Mouse (Mus musculus) erythroblast, embryonic 14.5 days (primary cell): ENCODE measurements around the gene Rbms2. TPM values are rescaled to one million over a fixed set of nuclear protein-coding genes. Genes with fewer than 3 reads are reported as not detected.
A peak's percentile ranks its signal among the peaks of the same experiment; 100 is the strongest.
"Not testable (repeated sequence)": the region's sequence is repeated elsewhere in the genome, so short reads cannot be mapped to it uniquely, and the experiment has no call there.

Source experiments
- H3K27me3 ChIP-seq: 2 replicates; pipeline ENCODE4 v1.6.1; 2012; ENCODE audit warnings: inconsistent platforms; ENCODE audit not compliant: control insufficient read depth
- H3K36me3 ChIP-seq: 2 replicates; pipeline ENCODE4 v1.6.1; 2012; ENCODE audit warnings: mild to moderate bottlenecking, inconsistent platforms; ENCODE audit not compliant: control insufficient read depth
- H3K4me1 ChIP-seq: 2 replicates; pipeline ENCODE4 v1.6.1; 2012; ENCODE audit warnings: inconsistent platforms; ENCODE audit not compliant: control insufficient read depth
- H3K4me3 ChIP-seq: replicated peaks from 2 replicates; pipeline ENCODE3; 2012; ENCODE audit warnings: moderate library complexity, mild to moderate bottlenecking, inconsistent platforms
- H3K9me3 ChIP-seq: 2 replicates; pipeline ENCODE4 v1.6.1; 2012; ENCODE audit warnings: low read length, inconsistent platforms, mixed read lengths; ENCODE audit not compliant: control insufficient read depth
- GATA1 ChIP-seq: IDR thresholded peaks from 2 replicates; pipeline ENCODE4 v1.6.1; 2012; ENCODE audit warnings: low read length, inconsistent platforms, mixed read lengths
- TAL1 ChIP-seq: IDR thresholded peaks from 3 replicates; pipeline ENCODE4 v1.6.1; 2012; ENCODE audit warnings: low read length, inconsistent platforms, mixed read lengths
- polyA plus RNA-seq: library from polyadenylated mRNA; stranded (reverse); fragments of >175 nt; gene quantifications from 2 replicates; pipeline ENCODE4 v1.2.3, GENCODE M21; 2012

Gene Rbms2
- polyA plus RNA-seq, 1 experiment = 0.72 TPM

DNA sequence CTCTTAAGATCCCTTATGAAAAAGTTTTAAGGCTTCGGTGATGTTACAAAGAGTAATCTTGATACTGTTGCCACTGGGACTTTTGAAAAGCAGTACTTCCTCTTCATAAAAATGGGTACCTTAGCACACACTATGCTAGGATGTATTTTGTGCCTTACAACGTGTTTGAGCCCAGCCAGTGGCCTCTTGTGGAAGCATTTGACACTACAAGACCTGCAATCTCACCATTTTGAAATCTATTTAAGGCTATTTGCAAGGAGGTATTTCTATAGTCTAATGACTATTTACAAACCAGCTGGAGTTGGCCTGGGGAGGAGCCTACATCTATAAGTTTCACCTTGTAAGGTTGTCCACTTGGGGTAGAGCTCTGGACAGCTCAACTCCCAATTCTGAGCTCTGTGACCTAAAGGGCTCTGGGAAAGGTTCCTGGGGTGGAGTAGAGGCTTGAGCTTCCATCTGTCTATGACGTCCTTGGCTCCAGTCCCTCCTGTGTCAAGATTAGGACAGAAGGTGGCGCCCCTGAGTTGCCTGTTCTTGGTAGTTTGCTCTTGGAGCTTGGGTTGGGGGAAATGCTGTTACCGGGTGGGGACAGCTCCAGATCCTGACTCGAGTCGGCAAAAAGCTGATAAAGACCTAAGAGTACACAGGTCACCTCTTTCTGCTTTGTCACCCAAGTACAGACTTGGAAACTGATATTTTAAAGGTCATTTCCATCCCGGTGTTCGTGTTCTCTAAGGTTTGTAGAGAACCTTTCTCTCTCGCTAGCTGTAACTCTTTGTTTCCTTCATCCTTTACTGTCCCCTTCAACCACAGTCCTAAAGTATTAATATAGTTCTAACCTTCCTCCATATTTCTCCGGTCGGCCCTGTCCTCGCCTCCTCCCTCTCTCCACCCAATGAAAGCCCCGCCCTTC lies 89.2 kb downstream of the Rbms2 start:
- H3K4me3 ChIP-seq = peak overlapping the region; percentile 78
- H3K4me1 ChIP-seq = peaks cover 82% of the 10 kb centered on the region
- H3K9me3 ChIP-seq = no peaks in the 10 kb centered on the region
- TF ChIP-seq TAL1 = no peak
- TF ChIP-seq GATA1 = no peak
- no peaks in the 10 kb centered on the region for H3K27me3 ChIP-seq
- H3K36me3 ChIP-seq = peaks cover 58% of the 10 kb centered on the region

DNA sequence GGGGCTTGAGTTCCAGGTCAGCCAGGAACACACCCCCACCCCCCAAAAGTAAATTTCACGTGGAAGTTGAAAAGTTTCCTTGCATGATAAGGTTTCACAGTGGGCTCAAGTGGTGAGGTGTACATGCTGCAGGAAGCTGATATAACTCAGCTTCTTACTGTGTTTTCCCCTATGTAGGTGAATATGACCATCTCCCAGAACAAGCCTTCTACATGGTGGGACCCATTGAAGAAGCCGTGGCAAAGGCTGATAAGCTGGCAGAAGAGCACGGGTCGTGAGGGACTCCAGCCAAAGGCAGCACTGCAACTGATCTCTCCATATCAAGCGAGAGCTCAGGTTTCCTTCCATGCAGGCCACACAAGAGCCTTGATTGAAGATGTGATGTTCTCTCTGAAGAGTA lies 90.3 kb downstream of the Rbms2 start:
- no peak for TF ChIP-seq TAL1
- no peak for TF ChIP-seq GATA1
- Histone ChIP-seq H3K4me1 (peaks cover 82% of the 10 kb centered on the region), H3K27me3 (no peaks in the 10 kb centered on the region), H3K36me3 (peaks cover 64% of the 10 kb centered on the region), H3K9me3 (no peaks in the 10 kb centered on the region), H3K4me3 (no peak overlapping the region)

DNA sequence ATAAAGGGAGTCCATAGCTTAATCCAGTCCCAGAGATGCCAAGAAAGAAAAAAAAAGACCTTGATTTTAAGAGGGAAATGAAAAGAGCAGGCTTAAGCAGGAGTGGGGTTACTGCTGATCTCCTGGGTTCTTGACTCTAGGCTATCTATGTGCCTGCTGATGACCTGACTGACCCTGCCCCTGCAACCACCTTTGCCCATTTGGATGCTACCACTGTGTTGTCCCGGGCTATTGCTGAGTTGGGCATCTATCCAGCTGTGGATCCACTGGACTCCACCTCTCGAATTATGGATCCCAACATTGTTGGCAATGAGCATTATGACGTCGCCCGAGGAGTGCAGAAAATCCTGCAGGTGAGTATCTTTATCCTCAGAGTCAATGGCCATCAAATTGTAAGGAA lies 91.9 kb downstream of the Rbms2 start:
- Histone ChIP-seq H3K36me3 (peaks cover 74% of the 10 kb centered on the region), H3K4me1 (peaks cover 75% of the 10 kb centered on the region), H3K27me3 (no peaks in the 10 kb centered on the region), H3K4me3 (no peak overlapping the region), H3K9me3 (no peaks in the 10 kb centered on the region)
- TF ChIP-seq TAL1 = no peak
- TF ChIP-seq GATA1 = no peak

DNA sequence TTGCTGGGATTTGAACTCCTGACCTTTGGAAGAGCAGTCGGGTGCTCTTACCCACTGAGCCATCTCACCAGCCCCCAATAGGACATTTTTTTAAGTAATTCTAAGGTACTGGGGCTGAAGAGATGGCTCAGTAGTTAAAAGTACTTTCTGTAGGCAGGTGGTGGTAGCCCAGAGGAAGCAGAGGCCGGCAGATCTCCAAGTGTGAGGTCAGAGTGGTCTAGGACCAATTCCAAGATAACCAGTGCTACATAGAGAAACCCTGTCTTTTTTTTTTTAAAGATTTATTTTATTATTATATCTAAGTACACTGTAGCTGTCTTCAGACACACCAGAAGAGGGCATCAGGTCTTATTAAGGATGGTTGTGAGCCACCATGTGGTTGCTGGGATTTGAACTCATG lies 92.9 kb downstream of the Rbms2 start:
- H3K9me3 ChIP-seq, H3K27me3 ChIP-seq, H3K4me3 ChIP-seq: not testable (repeated sequence)
- peaks cover 74% of the 10 kb centered on the region for H3K36me3 ChIP-seq
- H3K4me1 ChIP-seq = peaks cover 74% of the 10 kb centered on the region

DNA sequence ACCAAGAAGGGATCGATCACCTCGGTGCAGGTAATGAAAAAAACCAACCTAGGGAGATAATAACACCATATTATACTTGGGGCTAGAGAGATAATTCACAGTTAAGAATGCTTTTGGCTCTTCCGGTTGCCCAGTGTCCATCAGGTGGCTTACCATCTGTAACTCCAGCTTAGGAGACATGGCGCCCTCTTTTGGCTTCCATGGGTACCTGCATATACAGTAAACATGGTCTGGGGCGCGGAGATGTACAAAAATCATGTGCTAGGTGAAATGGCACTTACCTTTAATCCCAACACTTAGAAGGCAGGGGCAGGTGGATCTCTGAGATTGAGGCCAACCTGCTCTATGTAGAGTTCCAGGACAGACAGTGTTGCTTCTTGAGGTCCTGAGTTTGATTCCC lies 93.7 kb downstream of the Rbms2 start:
- Histone ChIP-seq H3K4me1 (peaks cover 74% of the 10 kb centered on the region), H3K9me3 (no peaks in the 10 kb centered on the region), H3K27me3 (no peaks in the 10 kb centered on the region), H3K36me3 (peaks cover 74% of the 10 kb centered on the region), H3K4me3 (no peak overlapping the region)
- TF ChIP-seq TAL1 = no peak
- TF ChIP-seq GATA1 = no peak

DNA sequence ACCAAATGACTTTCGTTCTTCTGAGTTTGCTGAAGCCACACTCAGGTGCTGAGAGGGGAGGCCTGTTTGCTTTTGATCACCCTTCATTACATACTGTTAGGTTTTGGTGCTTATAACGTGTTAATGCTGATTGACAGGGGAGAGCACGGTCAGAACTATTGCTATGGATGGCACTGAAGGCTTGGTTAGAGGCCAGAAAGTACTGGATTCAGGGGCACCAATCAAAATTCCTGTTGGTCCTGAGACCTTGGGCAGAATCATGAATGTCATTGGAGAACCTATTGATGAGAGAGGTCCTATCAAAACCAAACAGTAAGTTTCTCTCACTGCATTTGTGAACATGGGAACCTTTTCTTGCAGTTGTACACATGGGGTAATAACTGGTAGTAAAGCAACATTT lies 95.9 kb downstream of the Rbms2 start:
- TF ChIP-seq GATA1 (no peak), TAL1 (no peak)
- Histone ChIP-seq H3K9me3 (no peaks in the 10 kb centered on the region), H3K27me3 (no peaks in the 10 kb centered on the region), H3K4me3 (peak overlapping the region; percentile 100), H3K36me3 (peaks cover 56% of the 10 kb centered on the region), H3K4me1 (peaks cover 54% of the 10 kb centered on the region)

DNA sequence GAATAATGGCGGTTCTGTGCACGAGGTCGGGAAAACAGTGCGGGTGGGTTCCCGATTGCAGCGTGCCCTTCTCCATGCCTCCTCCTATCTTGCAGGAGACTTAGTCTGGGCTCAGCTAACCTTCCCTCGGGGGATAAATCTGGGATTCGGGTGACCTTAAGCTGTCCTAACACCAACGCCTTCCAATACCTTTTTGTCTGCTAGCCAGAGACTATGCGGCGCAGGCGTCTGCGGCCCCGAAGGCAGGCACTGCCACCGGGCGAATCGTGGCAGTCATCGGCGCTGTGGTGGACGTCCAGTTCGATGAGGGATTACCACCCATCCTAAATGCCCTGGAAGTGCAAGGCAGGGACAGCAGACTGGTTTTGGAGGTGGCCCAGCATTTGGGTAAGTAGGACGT lies 96.4 kb downstream of the Rbms2 start:
- TF ChIP-seq GATA1 (no peak), TAL1 (no peak)
- Histone ChIP-seq H3K36me3 (peaks cover 53% of the 10 kb centered on the region), H3K4me3 (peak overlapping the region; percentile 100), H3K27me3 (no peaks in the 10 kb centered on the region), H3K4me1 (peaks cover 50% of the 10 kb centered on the region), H3K9me3 (no peaks in the 10 kb centered on the region)

DNA sequence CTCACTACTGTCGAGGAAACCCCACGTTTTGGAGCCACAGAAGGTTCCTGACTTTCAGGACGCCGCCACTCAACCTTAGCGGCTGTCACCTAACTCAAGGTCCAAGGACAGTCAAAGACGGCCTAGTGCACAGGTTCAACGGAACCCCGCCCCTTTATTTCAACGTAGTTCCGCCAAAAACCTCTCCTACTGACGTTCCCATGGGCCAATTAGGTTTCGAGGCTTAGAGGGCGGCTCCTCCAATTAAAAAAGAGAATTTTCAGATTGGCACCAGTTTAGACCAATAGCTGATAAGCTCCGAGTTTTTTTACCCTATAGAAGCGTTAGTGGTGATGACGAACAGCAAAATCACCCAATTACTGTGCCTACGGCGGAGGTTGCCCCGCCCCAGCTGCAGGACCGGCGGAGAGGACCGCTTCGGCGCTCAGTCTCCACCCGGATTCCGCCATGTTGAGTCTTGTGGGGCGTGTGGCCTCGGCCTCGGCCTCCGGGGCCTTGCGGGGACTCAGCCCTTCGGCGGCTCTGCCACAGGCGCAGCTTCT lies 97.1 kb downstream of the Rbms2 start, which contains the start of gene Atp5b:
Gene Atp5b, plus strand, starts transcription at position 394 of the 542 bp plus-strand sequence.
- H3K4me1 ChIP-seq = peaks cover 45% of the 10 kb centered on the region
- no peak for TF ChIP-seq TAL1
- no peak for TF ChIP-seq GATA1
- H3K27me3 ChIP-seq = no peaks in the 10 kb centered on the region
- no peaks in the 10 kb centered on the region for H3K9me3 ChIP-seq
- peak within 1 kb of the TSS; percentile 100 for H3K4me3 ChIP-seq
- H3K36me3 ChIP-seq = peaks cover 51% of the 10 kb centered on the region

DNA sequence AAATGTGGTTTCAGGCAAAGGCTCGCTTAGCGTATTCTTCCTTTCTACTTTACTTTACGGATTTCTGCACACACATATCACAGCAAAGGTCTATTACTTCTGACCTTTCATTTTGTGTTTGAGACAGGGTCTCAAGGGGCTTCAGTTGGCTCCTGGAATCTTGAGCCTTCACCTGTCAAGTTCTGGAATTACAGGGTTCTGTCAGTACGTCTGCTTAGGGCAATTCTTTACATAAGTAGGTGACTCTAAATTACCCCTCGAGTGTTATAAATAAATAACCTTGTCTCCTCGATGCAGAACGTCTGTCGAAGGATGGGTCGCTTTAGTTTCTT lies 97.7 kb downstream of the Rbms2 start:
- peaks cover 41% of the 10 kb centered on the region for H3K4me1 ChIP-seq
- peak overlapping the region; percentile 100 for H3K4me3 ChIP-seq
- H3K36me3 ChIP-seq = peaks cover 51% of the 10 kb centered on the region
- TF ChIP-seq GATA1 = no peak
- no peak for TF ChIP-seq TAL1
- H3K9me3 ChIP-seq = no peaks in the 10 kb centered on the region
- H3K27me3 ChIP-seq = no peaks in the 10 kb centered on the region
